Mouse (Mus musculus): Measurements from ENCODE around the gene Dohh.

Gene Dohh

GRCm38 (mm10) chr10:81383802-81384604 is at the start of gene Dohh, which contains the start of gene Gm48551:
Dohh (plus strand) TSS chr10:81384428.
Gm48551 (plus strand) TSS chr10:81384466.
- DNase-seq = peak; percentile 96 to 98

- DNase-seq = no peak
Measured at GRCm38 (mm10) chr10:81335393-81336340, 48.6 kb upstream of the Dohh start.

- DNase-seq = no peak
Measured at GRCm38 (mm10) chr10:81336558-81336957, 47.7 kb upstream of the Dohh start.

- no peak for DNase-seq
Measured at GRCm38 (mm10) chr10:81340551-81341332, 43.5 kb upstream of the Dohh start.

GRCm38 (mm10) chr10:81341333-81341949 is 42.8 kb upstream of the Dohh start:
- DNase-seq = peak; percentile 87 to 88

- DNase-seq = peak; percentile 40 to 51
Measured at GRCm38 (mm10) chr10:81342686-81343505, 41.3 kb upstream of the Dohh start, which contains the start of gene Gipc3. Gipc3 (minus strand) TSS chr10:81343266.

- peak; percentile 55 to 59 for DNase-seq
Measured at GRCm38 (mm10) chr10:81344421-81345161, 39.6 kb upstream of the Dohh start.

- DNase-seq = no peak
Measured at GRCm38 (mm10) chr10:81345162-81345534, 39.1 kb upstream of the Dohh start.

- DNase-seq = peak; percentile 73 to 74
Measured at GRCm38 (mm10) chr10:81346453-81347067, 37.7 kb upstream of the Dohh start.

GRCm38 (mm10) chr10:81349146-81349545 is 35.1 kb upstream of the Dohh start:
- DNase-seq = peak; percentile 30 to 35

- DNase-seq = peak in 1 of 2 experiments; percentile 26
Measured at GRCm38 (mm10) chr10:81349961-81350350, 34.3 kb upstream of the Dohh start.

- peak; percentile 97 to 98 for DNase-seq
Measured at GRCm38 (mm10) chr10:81350351-81351063, 33.7 kb upstream of the Dohh start, which contains the start of gene Hmg20b. Hmg20b (minus strand) TSS chr10:81350480.

- peak; percentile 36 to 47 for DNase-seq
Measured at GRCm38 (mm10) chr10:81351678-81352291, 32.4 kb upstream of the Dohh start.

GRCm38 (mm10) chr10:81354738-81355477 is 29.3 kb upstream of the Dohh start:
- no peak for DNase-seq

GRCm38 (mm10) chr10:81355533-81355932 is 28.7 kb upstream of the Dohh start:
- DNase-seq = no peak

- DNase-seq = peak; percentile 73 to 79
Measured at GRCm38 (mm10) chr10:81356352-81356990, 27.8 kb upstream of the Dohh start.

Data from B cell, adult 2 months (primary cell).